Mouse (Mus musculus) heart, postnatal 4 days (tissue): Measurements from ENCODE around the gene Mras. TPM values are rescaled to one million over a fixed set of nuclear protein-coding genes. Genes with fewer than 3 reads are reported as not detected.

Source experiments
- DNase-seq: peaks from one replicate; pipeline ENCODE4 v3.0.0; 2021
- total RNA-seq, 2 experiments: library from RNA; stranded (reverse); gene quantifications; 2 replicates each; pipeline ENCODE4 v1.2.3; 2021

Gene Mras
- total RNA-seq: 10 to 100 TPM; 11.6 to 13.2 TPM

DNA sequence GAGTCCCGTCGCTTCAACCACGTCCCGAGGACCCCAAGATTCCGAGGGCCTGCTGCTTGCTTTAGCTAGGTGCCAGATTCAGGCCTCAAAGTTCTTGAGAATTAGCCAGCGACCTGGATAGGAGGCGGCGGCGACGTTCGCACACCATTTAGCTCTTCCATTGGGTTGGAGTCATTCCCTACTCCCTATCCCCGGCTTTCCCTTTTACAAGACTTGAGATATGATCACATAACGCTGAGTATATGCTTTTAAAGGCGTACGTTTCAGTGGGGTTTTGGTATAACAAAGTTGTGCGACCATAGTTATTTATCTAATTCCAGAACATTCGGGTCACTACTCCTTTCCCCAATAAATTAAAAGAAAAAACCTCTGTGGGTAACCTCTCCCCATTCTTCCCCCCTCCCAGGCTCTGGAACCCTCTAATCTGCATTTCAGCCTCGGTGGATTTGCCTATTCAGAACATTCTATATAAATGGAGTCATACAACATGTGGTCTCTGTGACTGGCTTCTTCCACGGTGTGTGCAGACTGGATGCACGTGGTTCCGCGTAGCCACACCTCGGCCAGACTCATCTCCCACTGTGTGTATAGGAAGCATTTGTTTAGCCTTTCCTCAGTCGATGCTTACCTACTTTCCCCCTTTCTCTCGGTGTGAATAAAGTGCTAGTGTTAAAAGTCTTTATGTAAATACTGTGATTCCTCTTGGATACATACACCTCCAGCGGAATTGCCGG is at the start of gene Mras:
Gene Mras, minus strand, starts transcription at position 351 of the 734 bp plus-strand sequence.
- DNase-seq: no peak

DNA sequence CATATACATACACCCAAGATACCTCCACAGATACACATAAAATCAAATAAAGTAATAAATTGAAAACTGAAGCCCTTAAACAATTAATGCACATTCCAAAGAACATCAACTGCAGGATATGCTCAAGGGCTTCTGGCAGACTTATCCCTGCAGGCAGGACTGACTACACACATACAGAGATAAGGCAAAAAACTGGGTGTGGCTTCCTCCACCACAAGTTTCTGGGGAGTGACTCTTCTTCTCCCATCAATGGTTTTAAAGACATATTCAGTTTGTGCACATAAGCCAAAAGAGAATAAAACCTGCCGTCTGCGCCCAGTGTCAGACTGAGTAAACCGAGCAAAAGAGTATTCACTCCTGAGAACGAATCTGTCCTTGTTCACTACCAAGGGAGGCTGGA is 48.0 kb upstream of the Mras start:
- no peak for DNase-seq

DNA sequence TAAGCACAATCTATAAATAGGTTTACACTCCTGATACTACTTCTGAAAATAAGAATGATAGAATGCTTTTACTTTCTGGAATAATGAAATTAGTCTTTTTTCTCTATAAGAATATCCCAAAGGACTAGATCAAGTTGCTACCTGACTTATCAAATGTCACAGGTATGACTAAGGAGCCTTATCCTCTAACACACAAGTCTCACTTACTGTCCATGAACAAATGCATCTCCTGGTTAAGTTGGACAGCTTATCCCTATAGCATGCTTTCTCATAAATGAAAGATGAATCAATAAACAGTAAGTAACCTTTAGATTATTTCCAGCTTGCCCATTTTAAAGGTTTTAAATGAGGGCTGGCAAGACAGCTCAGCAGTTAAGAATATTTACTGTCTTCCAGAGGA is 47.5 kb upstream of the Mras start:
- no peak for DNase-seq

- DNase-seq: no peak
These were observed 46.0 kb upstream of the Mras start for GRCm38 (mm10) chr9:99483191-99483590.

GRCm38 (mm10) chr9:99480764-99481163 is 43.6 kb upstream of the Mras start:
- DNase-seq: no peak

GRCm38 (mm10) chr9:99479181-99479711 is 42.1 kb upstream of the Mras start:
- no peak for DNase-seq

DNA sequence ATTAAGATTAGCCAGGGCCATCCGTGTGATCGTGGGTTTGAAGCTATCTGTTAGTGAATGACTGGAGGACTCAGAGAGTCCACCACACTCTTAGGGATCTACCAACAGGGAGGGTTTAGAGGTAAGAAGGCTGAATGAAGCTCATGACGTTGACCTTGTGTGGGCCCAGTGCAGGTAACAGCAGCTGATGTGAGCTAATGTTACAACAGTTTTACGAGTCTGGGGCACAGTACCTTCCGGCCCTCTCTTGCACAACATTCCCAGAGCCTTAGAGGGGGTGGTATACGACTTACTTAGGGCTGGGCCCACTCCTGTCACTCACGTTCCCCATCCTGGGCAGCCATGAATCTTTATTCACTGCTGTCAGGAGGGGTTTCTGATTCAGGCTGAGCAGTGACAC is 34.2 kb upstream of the Mras start:
- no peak for DNase-seq

- no peak for DNase-seq
These were observed 33.3 kb upstream of the Mras start for GRCm38 (mm10) chr9:99470347-99471092.

DNA sequence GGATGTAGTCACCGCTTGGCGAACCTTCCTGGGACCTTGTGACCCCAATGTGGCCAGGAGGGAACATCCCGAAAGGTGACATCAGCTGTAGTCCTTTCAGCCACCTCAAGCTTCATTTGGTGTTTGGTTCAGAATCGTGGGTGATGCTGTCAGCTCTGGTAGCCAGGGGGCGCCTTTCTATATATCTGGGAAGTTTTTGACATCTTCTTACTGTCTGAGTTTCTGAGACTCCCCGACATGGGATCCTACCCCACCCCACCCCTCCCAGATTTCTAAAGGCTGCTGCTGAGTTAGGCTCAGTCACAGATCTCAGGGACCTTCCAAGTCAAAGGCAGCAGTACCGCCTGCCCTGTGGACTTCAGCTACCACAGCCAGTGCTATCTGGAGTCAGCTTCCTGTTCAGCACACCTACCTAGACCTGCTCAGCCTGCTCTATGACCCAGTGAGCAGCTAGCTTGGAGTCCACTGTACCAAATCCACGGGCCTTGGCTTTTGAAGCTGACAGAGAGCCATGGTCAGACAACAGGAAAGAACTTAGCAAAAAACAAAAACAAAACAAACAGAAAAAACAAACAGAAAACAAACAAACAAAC is 32.6 kb upstream of the Mras start:
- no peak for DNase-seq

DNA sequence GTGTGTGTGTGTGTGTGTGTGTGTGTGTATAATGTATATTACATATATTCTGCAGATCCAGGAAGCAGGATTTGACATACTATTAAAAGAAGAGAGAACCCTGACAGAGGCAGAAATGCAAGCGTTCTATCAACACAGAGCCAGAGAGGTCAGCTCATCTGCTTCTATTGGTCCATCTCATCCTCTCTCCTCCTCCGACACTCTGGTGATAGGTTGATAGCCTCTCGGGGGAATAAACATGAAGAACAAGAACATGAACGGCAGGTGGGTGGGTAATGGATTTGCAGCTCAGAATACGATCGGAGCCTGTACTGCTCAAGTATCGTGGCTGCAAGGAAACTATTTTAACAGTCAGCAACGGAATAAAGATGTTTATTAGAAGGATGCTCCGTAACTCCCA is 31.4 kb upstream of the Mras start:
- DNase-seq: no peak

- DNase-seq: no peak
These were observed 27.7 kb upstream of the Mras start for GRCm38 (mm10) chr9:99464876-99465275.

- no peak for DNase-seq
These were observed 22.5 kb upstream of the Mras start for GRCm38 (mm10) chr9:99459730-99460129.

DNA sequence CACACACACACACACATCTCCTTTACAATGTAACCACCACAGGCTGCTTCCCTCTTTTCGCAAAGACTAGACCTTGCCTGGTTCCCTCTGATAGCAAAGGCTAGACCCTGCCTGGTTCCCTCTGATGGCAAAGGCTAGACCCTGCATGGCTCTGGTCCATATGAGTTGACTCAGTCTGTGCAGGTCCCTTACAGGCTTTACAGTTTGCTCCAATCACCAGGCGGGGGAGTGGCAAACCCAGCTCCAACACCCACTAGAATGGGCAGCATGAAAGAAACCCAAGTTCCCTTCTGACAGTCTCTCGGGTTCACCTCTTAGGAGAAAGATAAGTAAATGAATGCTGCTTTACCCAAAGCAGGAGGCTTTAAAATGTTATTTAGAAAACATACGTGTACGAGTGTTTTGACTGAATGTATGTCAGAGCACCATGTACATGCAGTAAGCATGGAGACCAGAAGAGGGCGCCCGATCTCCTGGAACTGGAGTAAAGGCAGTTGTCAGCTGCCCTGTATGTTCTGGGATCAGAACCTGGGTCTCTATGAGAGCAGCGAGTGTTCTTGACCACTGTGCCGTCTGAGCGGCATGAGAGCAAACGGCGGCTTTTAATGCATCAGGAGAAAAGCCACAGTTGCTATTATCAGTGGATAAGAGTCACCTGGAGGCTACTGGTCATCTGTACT is 21.5 kb upstream of the Mras start:
- peak; percentile 61 for DNase-seq

DNA sequence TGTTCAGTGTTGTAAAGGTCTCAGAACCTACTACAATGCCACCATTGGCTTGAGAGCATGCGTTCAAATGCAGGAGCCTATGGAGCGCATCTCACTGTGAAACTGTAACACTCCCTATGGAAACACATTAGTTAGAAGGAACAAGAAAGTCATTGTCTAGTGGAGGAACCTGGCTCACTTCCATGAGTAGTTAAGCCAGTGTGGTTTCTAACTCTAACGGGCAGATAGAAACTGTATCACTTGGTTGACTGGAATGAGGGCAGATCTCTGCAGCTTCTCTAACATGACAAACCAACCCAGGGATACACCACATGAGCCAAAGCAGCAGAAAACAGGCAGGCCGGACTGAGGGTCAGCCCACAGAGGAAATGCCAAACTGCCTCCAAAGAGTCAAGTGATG is 17.0 kb upstream of the Mras start:
- DNase-seq: no peak

GRCm38 (mm10) chr9:99451161-99451560 is 14.0 kb upstream of the Mras start, which contains the start of gene Nme9:
Gene Nme9 (plus strand): TSS chr9:99451475.
- no peak for DNase-seq

GRCm38 (mm10) chr9:99449886-99450647 is 12.9 kb upstream of the Mras start:
- peak; percentile 29 for DNase-seq

GRCm38 (mm10) chr9:99447323-99447722 is 10.1 kb upstream of the Mras start:
- DNase-seq: no peak

GRCm38 (mm10) chr9:99446259-99446658 is 9.1 kb upstream of the Mras start:
- no peak for DNase-seq

GRCm38 (mm10) chr9:99444590-99445178 is 7.5 kb upstream of the Mras start:
- peak; percentile 26 for DNase-seq

- DNase-seq: no peak
These were observed 4.7 kb upstream of the Mras start for GRCm38 (mm10) chr9:99441647-99442433.

- no peak for DNase-seq
These were observed 3.8 kb upstream of the Mras start for GRCm38 (mm10) chr9:99440941-99441340.
